Mouse (Mus musculus) brain, embryonic 14.5 days (tissue): ENCODE measurements around the gene Barx1.

ENCODE experiments used
- CTCF ChIP-seq: fragments of 200-500 bp; IDR thresholded peaks from 2 replicates; pipeline ENCODE4 v1.5.1; 2012; ENCODE audit warnings: inconsistent platforms, mild to moderate bottlenecking, moderate library complexity, borderline replicate concordance; ENCODE audit not compliant: insufficient read depth, insufficient read length; ENCODE audit errors: extremely low read depth
- POLR2A ChIP-seq: fragments of 200-500 bp; IDR thresholded peaks from 2 replicates; pipeline ENCODE4 v1.6.1; 2012; ENCODE audit warnings: mild to moderate bottlenecking, inconsistent platforms, borderline replicate concordance; ENCODE audit not compliant: poor library complexity, insufficient read depth, insufficient read length, severe bottlenecking; ENCODE audit errors: extremely low read depth

DNA sequence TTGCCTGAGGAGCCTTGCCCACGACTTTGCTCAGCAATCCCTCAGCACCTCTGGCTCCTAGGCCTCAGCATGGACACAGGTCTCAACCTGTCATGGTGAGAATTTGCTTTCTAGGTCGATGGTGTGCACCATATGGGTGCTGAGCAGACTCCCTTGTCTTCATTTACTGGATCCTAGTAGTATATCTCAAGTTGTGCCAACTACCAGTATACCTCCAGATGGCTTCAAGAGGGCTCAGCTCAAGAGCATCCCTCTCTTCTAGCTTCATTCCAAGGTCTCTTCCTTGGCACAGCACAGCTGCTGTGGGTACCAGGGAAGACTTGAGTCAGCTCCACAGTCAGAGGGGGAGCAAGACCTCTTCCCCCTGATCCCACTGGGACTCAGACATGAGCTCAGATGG is 29.2 kb downstream of the Barx1 start:
- no peak for TF ChIP-seq POLR2A
- TF ChIP-seq CTCF, result no peak
